Mouse (Mus musculus) thymus, adult 2 months (tissue): ENCODE data around the gene Cybb. TPM values are rescaled to one million over a fixed set of nuclear protein-coding genes. Genes with fewer than 3 reads are reported as not detected.

Experiments used
- DNase-seq: peaks from one replicate; pipeline ENCODE4 v3.0.0; 2021
- H3K27ac ChIP-seq: fragments of 200-500 bp; 2 replicates; pipeline ENCODE4 v1.5.1; 2012; ENCODE audit warnings: low read length, control low read depth; ENCODE audit not compliant: control insufficient read depth, insufficient read depth
- H3K27me3 ChIP-seq: fragments of 200-500 bp; 2 replicates; pipeline ENCODE4 v1.6.1; 2012; ENCODE audit warnings: mild to moderate bottlenecking, low read length, moderate library complexity, mixed read lengths; ENCODE audit not compliant: control insufficient read depth, insufficient read depth
- H3K36me3 ChIP-seq: fragments of 200-500 bp; 2 replicates; pipeline ENCODE4 v1.6.1; 2012; ENCODE audit warnings: mild to moderate bottlenecking, low read length, moderate library complexity; ENCODE audit not compliant: control insufficient read depth, insufficient read depth
- H3K4me1 ChIP-seq: fragments of 200-500 bp; replicated peaks from 2 replicates; pipeline ENCODE4 v1.6.1; 2012; ENCODE audit warnings: low read length; ENCODE audit not compliant: control insufficient read depth, insufficient read depth
- H3K4me3 ChIP-seq: fragments of 200-500 bp; 2 replicates; pipeline ENCODE4 v1.5.1; 2012; ENCODE audit warnings: mild to moderate bottlenecking, low read length, control low read depth, moderate library complexity; ENCODE audit not compliant: control insufficient read depth, insufficient read depth
- CTCF ChIP-seq: fragments of 200-500 bp; IDR thresholded peaks from 2 replicates; pipeline ENCODE4 v1.5.1; 2012; ENCODE audit warnings: mild to moderate bottlenecking, control low read depth, low read length, moderate library complexity, borderline replicate concordance; ENCODE audit not compliant: control insufficient read depth, poor library complexity, insufficient read depth; ENCODE audit errors: extremely low read depth
- POLR2A ChIP-seq: fragments of 200-500 bp; IDR thresholded peaks from 2 replicates; pipeline ENCODE4 v1.6.1; 2012; ENCODE audit warnings: mild to moderate bottlenecking, low read length, control low read depth, moderate library complexity; ENCODE audit not compliant: control insufficient read depth, poor library complexity, insufficient read depth; ENCODE audit errors: extremely low read depth
- WGBS: fragments of 180-500 bp; shearing (Covaris S2); methylation state at CpG from one replicate; pipeline ENCODE4 v1.1.7; 2018; 5-methylcytosine and 5-hydroxymethylcytosine counted together
- polyA plus RNA-seq: library from polyadenylated mRNA; depleted of rRNA; stranded (reverse); fragments of >200 nt; gene quantifications from 2 replicates; pipeline ENCODE4 v1.2.3, GENCODE M21; 2012; rRNA removed

Cybb gene
- polyA plus RNA-seq, 1 experiment: 3.9 TPM

DNA sequence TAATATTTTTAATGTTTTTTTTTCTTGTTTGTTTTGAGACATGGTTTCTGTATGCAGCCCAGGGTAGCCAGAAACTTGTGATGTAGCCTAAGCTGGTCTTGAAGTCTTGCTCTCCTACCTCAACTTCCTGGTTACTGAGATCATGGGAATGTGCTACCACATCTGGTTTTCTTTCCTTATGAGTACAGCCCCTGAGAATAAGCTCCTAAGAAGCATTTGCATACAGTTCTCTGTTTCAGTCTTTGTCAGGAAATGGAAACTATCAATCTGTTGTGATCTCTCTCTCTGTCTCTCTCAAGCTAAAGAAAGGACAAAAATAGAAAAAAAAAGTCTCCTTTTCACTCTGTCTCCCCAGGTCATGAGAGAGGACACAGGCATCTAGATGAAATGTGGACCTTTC lies 40.3 kb downstream of the Cybb start:
- Histone ChIP-seq H3K27ac (no peak overlapping the region), H3K36me3 (no peaks in the 10 kb centered on the region), H3K4me1 (no peaks in the 10 kb centered on the region), H3K4me3 (no peak overlapping the region), H3K27me3 (no peaks in the 10 kb centered on the region)
- TF ChIP-seq POLR2A (no peak), CTCF (no peak)
- DNase-seq: no peak

DNA sequence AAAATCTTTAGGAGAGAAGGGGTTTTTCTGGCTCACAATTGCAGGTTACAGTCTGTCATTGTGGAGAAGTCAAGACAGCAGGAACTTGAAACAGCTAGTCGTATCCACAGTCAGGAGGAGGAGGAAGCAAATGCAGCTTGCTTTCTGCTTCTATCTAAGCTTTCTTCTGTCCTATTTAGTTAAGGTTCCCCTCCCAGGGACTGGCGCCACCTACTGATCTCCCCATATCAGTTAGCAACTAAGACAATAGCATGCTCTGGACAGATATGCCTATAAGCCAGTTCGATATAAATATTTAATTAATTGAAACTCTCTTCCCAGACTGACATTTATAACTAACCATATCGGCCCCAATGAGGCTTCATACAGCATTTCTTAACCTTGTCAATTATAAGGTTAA lies 46.5 kb downstream of the Cybb start:
- DNase-seq: peak; percentile 1
- TF ChIP-seq POLR2A (no peak), CTCF (no peak)
- Histone ChIP-seq H3K36me3 (no peaks in the 10 kb centered on the region), H3K27me3 (no peaks in the 10 kb centered on the region), H3K27ac (no peak overlapping the region), H3K4me3 (no peak overlapping the region), H3K4me1 (no peaks in the 10 kb centered on the region)
- whole genome bisulfite sequencing: 93% methylated on average over 4 of the region's 4 CpGs

DNA sequence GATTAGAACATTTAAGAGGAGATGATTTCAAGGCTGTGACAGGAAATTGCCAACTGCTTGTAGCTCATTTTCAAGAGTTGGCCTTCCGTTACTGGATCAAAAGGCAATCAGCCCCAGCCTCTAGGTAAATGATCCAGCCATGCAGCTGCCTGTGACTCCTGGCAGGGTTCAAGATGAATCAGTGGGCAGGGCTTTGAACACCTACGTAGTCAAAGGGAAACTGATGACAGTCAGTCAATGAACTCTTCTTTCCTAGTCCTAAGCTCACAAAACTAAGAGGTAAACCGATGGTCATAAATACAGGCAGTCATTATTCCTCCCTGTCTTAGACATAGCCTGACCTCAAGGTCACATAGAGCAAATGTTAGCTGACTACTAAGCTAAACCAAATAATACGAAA lies 47.0 kb downstream of the Cybb start:
- TF ChIP-seq POLR2A: no peak
- no peak for TF ChIP-seq CTCF
- Histone ChIP-seq H3K27me3 (no peaks in the 10 kb centered on the region), H3K27ac (no peak overlapping the region), H3K4me3 (no peak overlapping the region), H3K36me3 (no peaks in the 10 kb centered on the region), H3K4me1 (no peaks in the 10 kb centered on the region)
- DNase-seq: no peak
- 89% methylated on average over 4 of the region's 4 CpGs for WGBS

DNA sequence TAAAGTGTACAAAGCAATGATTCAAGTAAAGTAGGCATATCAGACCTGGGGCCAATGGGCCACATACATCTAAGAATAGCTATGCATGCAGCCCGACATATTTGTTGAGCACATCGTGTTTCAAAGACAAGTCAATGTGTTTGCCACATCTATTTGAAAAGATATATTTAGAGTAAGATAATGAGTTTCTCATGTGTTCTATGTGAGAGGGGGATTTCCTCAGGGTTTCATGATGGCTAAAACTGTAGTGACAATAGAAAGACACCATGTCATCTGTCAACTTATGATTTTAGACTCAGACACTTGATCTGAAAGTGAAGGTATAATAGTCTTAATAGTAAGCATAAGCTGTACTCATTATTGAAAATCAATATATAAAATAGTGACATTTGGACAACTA lies 48.3 kb downstream of the Cybb start:
- Histone ChIP-seq H3K36me3 (no peaks in the 10 kb centered on the region), H3K4me1 (no peaks in the 10 kb centered on the region), H3K27ac (no peak overlapping the region), H3K27me3 (no peaks in the 10 kb centered on the region), H3K4me3 (no peak overlapping the region)
- 90% methylated on average over 2 of the region's 2 CpGs for WGBS
- DNase-seq: no peak
- TF ChIP-seq CTCF (no peak), POLR2A (no peak)

DNA sequence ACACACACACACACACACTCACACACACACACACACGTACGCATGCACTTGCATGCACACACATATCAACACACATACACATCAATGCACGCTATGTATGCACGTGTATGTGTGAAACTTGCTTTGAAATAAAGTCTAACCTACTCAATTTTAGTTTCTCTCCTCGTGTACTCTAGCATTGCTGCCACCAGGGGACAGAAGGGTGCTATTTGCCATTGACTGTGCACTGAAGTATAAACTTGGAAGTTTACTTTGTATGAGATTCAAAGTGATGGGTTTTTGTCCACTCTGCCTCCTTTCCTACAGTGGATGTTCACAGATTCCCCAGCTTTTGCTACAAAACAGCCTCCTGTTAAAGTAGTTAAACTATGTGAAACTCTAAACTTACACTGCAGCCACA lies 73.7 kb downstream of the Cybb start:
- WGBS: 79% methylated on average over 5 of the region's 5 CpGs
- Histone ChIP-seq H3K4me3 (no peak overlapping the region), H3K4me1 (no peaks in the 10 kb centered on the region), H3K27ac (no peak overlapping the region), H3K27me3 (no peaks in the 10 kb centered on the region), H3K36me3 (no peaks in the 10 kb centered on the region)
- no peak for DNase-seq
- TF ChIP-seq CTCF: no peak
- no peak for TF ChIP-seq POLR2A

Other genes starting within 250 kb of the Cybb start
- not detected in 2 replicates for gene Gm14862, start 230.9 kb downstream of the Cybb start, polyA plus RNA-seq
- gene Xk, start 215.0 kb downstream of the Cybb start, polyA plus RNA-seq: 1.6 and 2.2 TPM in 2 replicates
- gene H2al1m, start 204.0 kb downstream of the Cybb start, polyA plus RNA-seq: 0.42 and 0.57 TPM in 2 replicates
- gene H2al1k, start 137.1 kb downstream of the Cybb start, polyA plus RNA-seq: not detected in 2 replicates
- not detected in 2 replicates for gene H2al1o, start 84.6 kb upstream of the Cybb start, polyA plus RNA-seq
- gene Dynlt3, start 175.2 kb upstream of the Cybb start, polyA plus RNA-seq: 9.5 and 9.8 TPM in 2 replicates